8 mouse cellular contexts compared by ENCODE assay signal in genomic region chr9:107580501-107581317, GRCm38 (mm10). TPM values are rescaled to one million over a fixed set of nuclear protein-coding genes. Genes with fewer than 3 reads are reported as not detected.
DNase-seq lines count a peak whose midpoint lies in the region; ATAC-seq and TF ChIP-seq lines count a peak whose summit lies in the region.

Gene Hyal3, plus strand, starts transcription at chr9:107580818.

- WGBS in hindbrain, postnatal 0 days, result 1% methylated on average over 32 of the region's 32 CpGs
- WGBS in macrophage (ENCODE audit: missing documents), result under 1% methylated on average over 32 of the region's 32 CpGs

- peak within 1 kb of the TSS; percentile 99 for H3K4me2 ChIP-seq in hindbrain, postnatal 0 days (ENCODE audit: low read depth, low read length)

- peaks cover 29% of the 10 kb centered on the region for H3K79me2 ChIP-seq in macrophage (ENCODE audit: inconsistent target)

- peaks cover 8% of the 10 kb centered on the region; the same call in 1 of the 2 replicates for H3K36me3 ChIP-seq in hindbrain, postnatal 0 days (ENCODE audit: insufficient read depth, low read length)
- no peaks in the 10 kb centered on the region for H3K36me3 ChIP-seq in macrophage (ENCODE audit: inconsistent target)

- peak; percentile 93 for DNase-seq in gastrocnemius, adult 2 months
- DNase-seq in hindbrain, postnatal 0 days (ENCODE audit: low spot score), result peak; percentile 94
- DNase-seq in left cerebral cortex, adult 2 months (ENCODE audit: extremely low spot score in 1 of 2, low spot score in 2 of 2), result peak; percentile 82 to 85
- DNase-seq in right cerebral cortex, postnatal 10 days (ENCODE audit: low spot score in 2 of 2), result peak; percentile 93 to 94
- DNase-seq in urinary bladder, postnatal 14 days (ENCODE audit: low spot score), result peak; percentile 93

- no peak for TF ChIP-seq CTCF in cortical plate, adult 2 months (IDR thresholded peaks at IDR 0.05; ENCODE audit: extremely low read depth, insufficient read depth, low read length)
- no peak for TF ChIP-seq CTCF in gastrocnemius, adult 2 months (IDR thresholded peaks at IDR 0.05)
- TF ChIP-seq CTCF in hindbrain, postnatal 0 days (IDR thresholded peaks at IDR 0.05; ENCODE audit: low read depth), result no peak
- no peak for TF ChIP-seq CTCF in left cerebral cortex, adult 2 months (IDR thresholded peaks at IDR 0.05)

- no peaks in the 10 kb centered on the region for H3K9me3 ChIP-seq in hindbrain, postnatal 0 days (ENCODE audit: low read length)

- 0 out of 2 replicates have a peak within 1 kb of the TSS, but pooled peaks have one; percentile 3 for H3K27ac ChIP-seq in cortical plate, adult 2 months (ENCODE audit: insufficient read depth, low read length)
- peak within 1 kb of the TSS; percentile 97 for H3K27ac ChIP-seq in gastrocnemius, adult 2 months
- H3K27ac ChIP-seq in hindbrain, postnatal 0 days, result peak within 1 kb of the TSS; percentile 88
- H3K27ac ChIP-seq in left cerebral cortex, adult 2 months, result peak within 1 kb of the TSS; percentile 90
- H3K27ac ChIP-seq in macrophage, result peak within 1 kb of the TSS; percentile 95

- H3K4me3 ChIP-seq in cortical plate, adult 2 months (ENCODE audit: insufficient read depth, low read length), result peak within 1 kb of the TSS; percentile 69
- H3K4me3 ChIP-seq in gastrocnemius, adult 2 months, result peak within 1 kb of the TSS; percentile 82
- H3K4me3 ChIP-seq in hindbrain, postnatal 0 days (ENCODE audit: low read length), result peak within 1 kb of the TSS; percentile 56
- peak within 1 kb of the TSS; percentile 80 for H3K4me3 ChIP-seq in left cerebral cortex, adult 2 months
- H3K4me3 ChIP-seq in macrophage (ENCODE audit: inconsistent target), result peak within 1 kb of the TSS; percentile 83

- no peaks in the 10 kb centered on the region for H3K27me3 ChIP-seq in hindbrain, postnatal 0 days (ENCODE audit: insufficient read depth, low read length)

- TF ChIP-seq POLR2A in cortical plate, adult 2 months (IDR thresholded peaks at IDR 0.05; ENCODE audit: extremely low read depth, insufficient read depth, low read length), result peak; percentile 86

- H3K9ac ChIP-seq in hindbrain, postnatal 0 days (replicated peaks; ENCODE audit: low read length), result peak within 1 kb of the TSS; percentile 66

- intact Hi-C loops in gastrocnemius, adult 2 months (cut with DNase I), result no loop called here
- intact Hi-C loops in left cerebral cortex, adult 2 months (cut with DNase I), result no loop called here

- peak; percentile 94 for ATAC-seq in activated CD4-positive, CD25-positive, alpha-beta regulatory T cell, adult 4 months
- peak; percentile 84 for ATAC-seq in hindbrain, postnatal 0 days

- H3K4me1 ChIP-seq in cortical plate, adult 2 months (ENCODE audit: control insufficient read depth, insufficient read depth, low read length), result peaks cover 6% of the 10 kb centered on the region
- H3K4me1 ChIP-seq in hindbrain, postnatal 0 days (ENCODE audit: insufficient read depth, low read length), result peaks cover 9% of the 10 kb centered on the region; the same call in 1 of the 2 replicates

RNA-seq across cellular contexts. Expression of gene Hyal3, which starts in this region (rescaled TPM):
- polyA plus RNA-seq in activated CD4-positive, CD25-positive, alpha-beta regulatory T cell, adult 4 months (2017; shearing (Covaris generic)), result under 1 TPM; 0.25 to 0.90 TPM
- polyA plus RNA-seq in cortical plate, adult 2 months (2012; rRNA removed), result 0.44 and 0.48 TPM in 2 replicates
- total RNA-seq in gastrocnemius, adult 2 months (2021), result under 1 TPM; 0.22 to 0.33 TPM
- 3.3 and 4.9 TPM in 2 replicates for total RNA-seq in hindbrain, postnatal 0 days (2014; rRNA removed)
- polyA plus RNA-seq in hindbrain, postnatal 0 days (2015; fragmentation: Nextera tagmentation; extraction: Ambion mirVana), result 1.7 and 1.9 TPM in 2 replicates
- 1 to 10 TPM in 1 of 2 experiments, under 1 TPM in 1; 0.97 to 1.2 TPM for total RNA-seq in left cerebral cortex, adult 2 months (2021)
- 1 to 10 TPM in 19 of 26 experiments, under 1 TPM in 5, not detected in 2; 0.54 to 4.1 (median 1.3) TPM for total RNA-seq in macrophage (2018; cell fraction: chromatin; rRNA removed)
- under 1 TPM; 0.11 to 0.51 (median 0.28) TPM for total RNA-seq in macrophage (2018; cell fraction: cytosol; rRNA removed)
- 1 to 10 TPM in 12 of 26 experiments, under 1 TPM in 11, not detected in 3; 0.40 to 3.3 (median 1.1) TPM for total RNA-seq in macrophage (2018; cell fraction: nucleus; rRNA removed)
- polyA plus RNA-seq in macrophage (2018), result 0.38 to 0.51 TPM (median 0.43 TPM) in 3 replicates

Comparison
In these comparisons a context has a peak if more than half of its experiments do, and no peak if none do; other contexts are left out.
1. Peak in every context shown above with its lines: DNase-seq, ATAC-seq, H3K4me3 ChIP-seq and H3K27ac ChIP-seq.
2. Peak in ATAC-seq in activated CD4-positive, CD25-positive, alpha-beta regulatory T cell, adult 4 months; RNA of the gene not detected or under 1 TPM.
3. Peak in DNase-seq, H3K4me3 ChIP-seq and H3K27ac ChIP-seq in gastrocnemius, adult 2 months; RNA of the gene not detected or under 1 TPM.
4. H3K27ac ChIP-seq: peak in every context shown above with its lines; median percentile 97 in gastrocnemius, adult 2 months; 95 in macrophage; 90 in left cerebral cortex, adult 2 months; 88 in hindbrain, postnatal 0 days; 3 in cortical plate, adult 2 months.